Mouse (Mus musculus) liver, embryonic 14.5 days (tissue): Measurements from ENCODE around the gene Lamp5.

ENCODE experiments used
- CTCF ChIP-seq: IDR thresholded peaks from 2 replicates; pipeline ENCODE4 v1.5.1; 2016; ENCODE audit warnings: antibody characterized with exemption, low read depth, control low read depth
- EP300 ChIP-seq: IDR thresholded peaks from 2 replicates; pipeline ENCODE4 v1.6.1; 2016; ENCODE audit warnings: antibody characterized with exemption, low read depth

DNA sequence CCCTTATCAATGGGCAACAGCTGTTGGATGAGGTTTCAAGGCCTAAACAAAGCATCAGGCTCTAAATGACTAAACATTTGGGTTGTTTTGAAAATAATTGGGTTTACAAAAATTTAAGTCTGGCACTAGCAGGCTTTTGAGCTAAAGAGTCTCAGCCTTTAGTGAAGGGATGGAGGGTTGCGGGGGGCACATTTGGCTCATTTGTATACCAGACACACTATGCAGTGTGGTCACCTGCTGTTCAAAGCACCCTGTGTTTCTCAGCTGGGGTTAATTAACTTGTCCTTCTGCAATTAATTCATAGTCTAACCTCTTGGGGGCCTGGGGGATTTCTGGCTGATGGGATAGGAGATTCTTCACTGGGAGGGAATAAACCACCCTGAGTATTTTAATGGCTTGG, 12.3 kb downstream of the Lamp5 start:
- TF ChIP-seq EP300 (no peak), CTCF (no peak)
